Mouse (Mus musculus) neural tube, embryonic 12.5 days (tissue): ENCODE measurements around the gene Ell. TPM values are rescaled to one million over a fixed set of nuclear protein-coding genes. Genes with fewer than 3 reads are reported as not detected.

Experiments
- ATAC-seq: fragments of 200-750 bp; cut with Nextera tagmentation; 2 replicates; pipeline ENCODE4 v1.8.0; 2017; ENCODE audit warnings: low read depth, mild to moderate bottlenecking, moderate TSS enrichment, moderate library complexity; ENCODE audit not compliant: low FRiP score
- H3K27ac ChIP-seq: fragments of 300-500 bp; sonication (generic); 2 replicates; pipeline ENCODE4 v1.5.1; 2016
- H3K27me3 ChIP-seq: fragments of 300-500 bp; sonication (generic); replicated peaks from 2 replicates; pipeline ENCODE4 v1.6.1; 2016; ENCODE audit warnings: mild to moderate bottlenecking
- H3K36me3 ChIP-seq: fragments of 300-500 bp; sonication (generic); 2 replicates; pipeline ENCODE4 v1.6.1; 2016; ENCODE audit warnings: mild to moderate bottlenecking
- H3K4me1 ChIP-seq: fragments of 300-500 bp; sonication (generic); 2 replicates; pipeline ENCODE4 v1.6.1; 2016
- H3K4me2 ChIP-seq: fragments of 300-500 bp; sonication (generic); replicated peaks from 2 replicates; pipeline ENCODE4 v1.6.1; 2016; ENCODE audit warnings: mild to moderate bottlenecking
- H3K4me3 ChIP-seq: fragments of 300-500 bp; sonication (generic); 2 replicates; pipeline ENCODE4 v1.5.1; 2016
- H3K9ac ChIP-seq: fragments of 300-500 bp; sonication (generic); 2 replicates; pipeline ENCODE4 v1.6.1; 2016; ENCODE audit warnings: mild to moderate bottlenecking
- H3K9me3 ChIP-seq: fragments of 300-500 bp; sonication (generic); 2 replicates; pipeline ENCODE4 v1.6.1; 2016; ENCODE audit warnings: mild to moderate bottlenecking
- WGBS: fragments of 180-500 bp; shearing (Covaris S2); methylation state at CpG from one replicate; pipeline ENCODE4 v1.1.7; 2016; 5-methylcytosine and 5-hydroxymethylcytosine counted together
- polyA plus RNA-seq: library from polyadenylated mRNA; unstranded; fragments of >200 nt; fragmentation: Nextera tagmentation; extraction: Ambion mirVana; gene quantifications from 2 replicates; pipeline ENCODE4 v1.2.1, GENCODE M21; 2016

Gene Ell
- polyA plus RNA-seq, 1 experiment from 2014 or later: 19.5 TPM

DNA sequence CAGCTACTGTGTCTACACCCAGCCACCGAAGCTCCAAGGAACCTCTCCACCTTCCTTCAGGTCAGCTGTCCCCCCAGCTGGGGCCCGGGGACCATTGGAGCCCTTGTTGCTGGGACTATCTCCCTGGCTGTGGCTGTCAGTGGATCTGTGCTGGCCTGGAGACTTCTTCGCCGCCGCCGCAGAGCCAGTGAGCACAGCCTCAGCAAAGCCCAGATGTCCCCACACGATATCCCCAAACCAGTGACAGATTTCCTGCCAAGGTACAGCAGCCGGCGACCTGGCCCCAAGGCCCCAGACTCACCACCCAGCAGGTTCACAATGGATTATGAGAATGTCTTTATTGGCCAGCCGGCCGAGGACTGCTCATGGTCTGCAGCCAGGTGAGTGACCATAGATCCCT lies 78.7 kb downstream of the Ell start:
- Histone ChIP-seq H3K4me2 (no peak overlapping the region), H3K27me3 (peaks cover 23% of the 10 kb centered on the region), H3K9me3 (no peaks in the 10 kb centered on the region), H3K4me3 (no peak overlapping the region), H3K27ac (no peak overlapping the region), H3K4me1 (peaks cover 17% of the 10 kb centered on the region; the same call in 1 of the 2 replicates), H3K36me3 (no peaks in the 10 kb centered on the region), H3K9ac (no peak overlapping the region)
- WGBS: 86% methylated on average over 11 of the region's 11 CpGs
- ATAC-seq: no peak

DNA sequence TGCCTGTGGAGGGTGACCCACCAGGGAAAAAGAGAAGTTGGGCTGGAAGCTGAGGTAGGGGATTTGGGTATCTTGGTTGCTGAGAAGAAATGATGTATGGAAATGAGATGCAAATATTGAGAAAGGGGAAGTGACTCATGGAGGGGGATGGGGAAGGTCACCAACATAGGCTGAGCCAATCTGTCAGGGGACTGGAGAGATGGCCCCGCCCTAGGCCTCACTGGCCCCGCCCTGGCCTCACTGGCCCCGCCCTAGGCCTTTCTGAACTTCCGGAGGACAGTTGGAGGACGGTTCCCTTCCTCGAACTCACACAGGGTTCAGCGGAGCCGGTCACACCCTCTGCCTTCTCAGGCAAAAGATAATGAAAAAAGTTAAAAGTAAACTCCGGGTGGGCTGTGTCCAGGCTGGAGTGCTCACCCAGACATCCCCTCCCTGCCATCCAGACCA lies 79.7 kb downstream of the Ell start:
- Histone ChIP-seq H3K36me3 (no peaks in the 10 kb centered on the region), H3K4me1 (0 out of 2 replicates have a peak, but pooled peaks cover 14% of the 10 kb centered on the region), H3K27me3 (peaks cover 23% of the 10 kb centered on the region), H3K9me3 (no peaks in the 10 kb centered on the region), H3K4me2 (no peak overlapping the region), H3K27ac (no peak overlapping the region), H3K4me3 (no peak overlapping the region), H3K9ac (no peak overlapping the region)
- ATAC-seq: peak; percentile 42; the same call in 1 of the 2 replicates
- WGBS: 30% methylated on average over 9 of the region's 9 CpGs

GRCm38 (mm10) chr8:70622220-70622619 lies 83.0 kb downstream of the Ell start:
- H3K9ac ChIP-seq: no peak overlapping the region
- 0 out of 2 replicates have a peak, but pooled peaks cover 10% of the 10 kb centered on the region for H3K4me1 ChIP-seq
- no peak for ATAC-seq
- no peak overlapping the region for H3K4me2 ChIP-seq
- WGBS: 63% methylated on average over 3 of the region's 3 CpGs
- H3K9me3 ChIP-seq: no peaks in the 10 kb centered on the region
- no peaks in the 10 kb centered on the region for H3K36me3 ChIP-seq
- H3K27ac ChIP-seq: no peak overlapping the region
- peaks cover 23% of the 10 kb centered on the region for H3K27me3 ChIP-seq
- no peak overlapping the region for H3K4me3 ChIP-seq

DNA sequence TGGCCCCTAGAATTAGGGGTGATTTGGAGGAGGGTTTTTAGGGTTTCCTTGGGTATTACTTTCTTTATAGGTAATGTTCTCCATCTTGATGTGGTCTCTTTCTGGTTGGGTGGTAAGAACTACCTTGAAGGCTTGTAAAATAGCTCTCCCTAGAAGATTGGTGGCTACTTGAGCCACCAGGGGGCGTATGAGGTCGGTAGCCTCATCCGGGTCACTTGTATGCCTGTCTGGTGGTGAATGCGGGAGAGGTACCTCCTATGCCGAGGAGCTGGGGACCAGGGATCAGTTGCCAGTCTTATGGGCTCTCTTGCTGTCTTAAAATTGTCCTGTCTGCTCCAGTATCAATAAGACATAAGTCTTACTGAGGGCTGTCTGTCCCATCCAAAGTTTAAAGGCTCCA lies 85.8 kb downstream of the Ell start:
- Histone ChIP-seq H3K4me3 (no peak overlapping the region), H3K4me1 (peaks cover 9% of the 10 kb centered on the region; the same call in 1 of the 2 replicates), H3K4me2 (no peak overlapping the region), H3K36me3 (no peaks in the 10 kb centered on the region), H3K9ac (no peak overlapping the region), H3K27ac (no peak overlapping the region), H3K9me3 (no peaks in the 10 kb centered on the region), H3K27me3 (peaks cover 23% of the 10 kb centered on the region)
- WGBS: 25% methylated on average over 5 of the region's 5 CpGs
- no peak for ATAC-seq

DNA sequence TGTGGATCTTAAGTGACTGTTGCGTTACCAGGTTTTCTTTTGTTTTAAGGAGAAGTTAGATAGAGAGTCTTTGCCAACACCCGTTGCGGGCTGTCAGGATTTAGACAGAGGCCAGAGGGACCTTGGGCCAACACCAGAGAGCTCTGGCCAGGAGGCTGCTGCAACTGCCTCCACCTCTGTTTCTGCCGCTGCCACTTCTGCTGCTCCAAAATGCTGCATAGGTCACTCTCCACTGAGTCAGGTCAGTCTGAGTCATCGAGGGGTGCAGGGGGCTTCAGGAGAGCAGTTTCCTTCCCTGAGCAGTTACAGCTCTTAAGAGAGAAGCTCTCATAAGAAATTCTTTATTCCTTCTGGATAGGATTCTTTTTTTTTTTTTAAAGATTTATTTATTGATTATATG lies 87.8 kb downstream of the Ell start:
- 91% methylated on average over 5 of the region's 5 CpGs for WGBS
- H3K36me3 ChIP-seq: no peaks in the 10 kb centered on the region
- no peak overlapping the region for H3K9ac ChIP-seq
- ATAC-seq: no peak
- H3K27ac ChIP-seq: no peak overlapping the region
- H3K4me3 ChIP-seq: no peak overlapping the region
- no peaks in the 10 kb centered on the region for H3K9me3 ChIP-seq
- peaks cover 15% of the 10 kb centered on the region; the same call in 1 of the 2 replicates for H3K4me1 ChIP-seq
- no peak overlapping the region for H3K4me2 ChIP-seq
- H3K27me3 ChIP-seq: peaks cover 12% of the 10 kb centered on the region; the same call in 1 of the 2 replicates

DNA sequence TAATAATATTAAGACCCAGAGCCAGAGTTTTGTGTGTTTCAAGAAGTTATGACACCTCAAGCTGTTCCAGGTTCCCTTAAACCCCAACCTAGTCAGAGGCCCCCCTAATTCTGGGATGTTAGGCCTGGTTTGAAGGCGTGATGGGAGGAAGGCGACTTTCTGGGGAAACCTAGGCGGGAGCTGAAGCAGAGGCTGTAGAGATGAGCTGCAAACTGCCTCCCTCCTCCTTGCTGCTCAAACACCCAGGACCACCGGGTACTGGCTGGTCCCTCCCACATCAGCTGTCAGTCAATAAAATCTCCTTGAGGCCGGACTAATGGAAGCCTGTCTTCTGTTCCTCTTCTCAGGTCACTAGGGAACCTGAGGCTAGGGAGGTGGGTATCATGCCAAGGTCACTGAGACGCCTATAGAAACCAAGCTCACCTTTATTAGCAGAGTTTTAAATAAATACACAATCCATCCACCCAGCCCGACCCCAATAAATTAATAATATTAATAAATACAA lies 89.8 kb downstream of the Ell start:
- WGBS: 52% methylated on average over 7 of the region's 7 CpGs
- Histone ChIP-seq H3K4me2 (peak overlapping the region; percentile 54), H3K4me3 (peak overlapping the region; percentile 31), H3K27me3 (peaks cover 7% of the 10 kb centered on the region; the same call in 1 of the 2 replicates), H3K27ac (no peak overlapping the region), H3K4me1 (peaks cover 15% of the 10 kb centered on the region; the same call in 1 of the 2 replicates), H3K9ac (peak overlapping the region; percentile 53; the same call in 1 of the 2 replicates), H3K36me3 (no peaks in the 10 kb centered on the region), H3K9me3 (no peaks in the 10 kb centered on the region)
- peak; percentile 2; the same call in 1 of the 2 replicates for ATAC-seq

- 1% methylated on average over 60 of the region's 60 CpGs for WGBS
- Histone ChIP-seq H3K4me1 (peaks cover 15% of the 10 kb centered on the region; the same call in 1 of the 2 replicates), H3K27me3 (peaks cover 7% of the 10 kb centered on the region; the same call in 1 of the 2 replicates), H3K9me3 (no peaks in the 10 kb centered on the region), H3K36me3 (no peaks in the 10 kb centered on the region), H3K9ac (peak overlapping the region; percentile 53), H3K4me3 (peak overlapping the region; percentile 31), H3K27ac (peak overlapping the region; percentile 20; the same call in 1 of the 2 replicates), H3K4me2 (peak overlapping the region; percentile 54)
- ATAC-seq: peak; percentile 90
These were observed 90.6 kb downstream of the Ell start for GRCm38 (mm10) chr8:70629574-70630531.

DNA sequence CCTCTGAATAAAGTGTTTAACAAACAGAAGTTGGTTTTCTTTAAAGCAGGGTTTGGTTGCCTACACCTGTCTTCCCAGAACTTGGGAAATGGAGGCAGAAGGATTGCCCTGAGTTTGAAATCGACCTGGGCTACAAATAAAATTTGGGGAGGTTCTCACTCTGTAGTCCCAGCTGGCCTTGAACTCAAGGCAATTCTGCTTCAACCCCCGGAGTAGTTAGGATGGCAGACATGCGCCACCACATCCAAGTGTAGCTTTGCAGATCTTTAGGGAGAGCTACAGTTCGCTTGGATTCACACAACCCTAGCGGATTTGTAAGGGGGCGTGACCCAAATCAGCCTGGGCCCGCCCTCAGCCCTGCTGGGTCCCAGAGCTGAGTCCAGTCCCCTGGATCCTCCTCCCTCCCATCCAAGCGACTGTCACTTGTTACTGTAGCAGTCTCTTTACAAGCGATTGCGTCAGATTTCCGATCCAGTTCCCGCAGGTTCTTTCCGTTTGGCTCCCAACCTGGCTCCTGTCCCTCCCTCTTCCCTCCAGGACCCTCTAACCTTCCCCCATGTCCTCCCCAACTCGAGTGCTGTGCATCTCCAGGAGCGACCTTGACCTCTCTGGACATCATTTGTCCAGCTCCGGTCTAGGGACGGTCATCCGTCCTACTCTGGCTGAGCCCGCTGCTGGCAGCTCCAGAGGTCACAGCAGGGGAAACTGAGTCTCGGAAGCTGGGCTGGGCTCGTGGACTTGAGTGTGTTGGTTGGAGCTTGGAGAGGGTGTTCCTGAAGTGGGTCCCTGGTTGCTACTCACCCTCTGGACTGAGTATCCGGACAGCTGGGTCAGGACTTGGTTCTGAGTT lies 91.5 kb downstream of the Ell start:
- Histone ChIP-seq H3K36me3 (no peaks in the 10 kb centered on the region), H3K27me3 (peaks cover 7% of the 10 kb centered on the region; the same call in 1 of the 2 replicates), H3K9ac (no peak overlapping the region), H3K9me3 (no peaks in the 10 kb centered on the region), H3K27ac (no peak overlapping the region), H3K4me2 (peak overlapping the region; percentile 54; the same call in 1 of the 2 replicates), H3K4me1 (peaks cover 15% of the 10 kb centered on the region; the same call in 1 of the 2 replicates), H3K4me3 (no peak overlapping the region)
- no peak for ATAC-seq
- 12% methylated on average over 22 of the region's 22 CpGs for WGBS

DNA sequence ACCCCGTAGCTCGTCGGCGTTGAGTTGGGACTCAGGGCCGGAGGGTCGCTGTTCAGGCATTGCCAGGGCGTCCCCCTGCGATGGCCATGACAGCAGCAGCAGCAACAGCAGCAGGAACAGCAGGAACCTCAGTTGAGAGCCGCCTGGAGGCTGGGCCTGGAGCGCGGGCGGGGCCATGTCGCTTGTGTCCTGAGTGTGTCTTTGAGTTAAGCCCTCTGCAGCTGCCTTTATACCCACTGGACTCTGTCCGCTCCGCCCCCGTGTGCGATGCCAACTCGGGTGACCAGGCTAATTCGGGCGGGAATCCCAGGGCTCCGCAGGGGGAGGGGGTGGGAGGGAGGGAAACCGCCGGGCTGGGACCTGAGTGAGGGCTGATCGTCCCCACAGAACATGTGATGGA lies 92.2 kb downstream of the Ell start:
- Histone ChIP-seq H3K4me2 (0 out of 2 replicates have a peak overlapping the region, but pooled peaks have one; percentile 15), H3K36me3 (no peaks in the 10 kb centered on the region), H3K4me3 (no peak overlapping the region), H3K4me1 (peaks cover 15% of the 10 kb centered on the region; the same call in 1 of the 2 replicates), H3K9me3 (no peaks in the 10 kb centered on the region), H3K9ac (0 out of 2 replicates have a peak overlapping the region, but pooled peaks have one; percentile 10), H3K27me3 (peaks cover 7% of the 10 kb centered on the region; the same call in 1 of the 2 replicates), H3K27ac (no peak overlapping the region)
- no peak for ATAC-seq
- 23% methylated on average over 24 of the region's 24 CpGs for WGBS

GRCm38 (mm10) chr8:70632346-70632892 lies 93.2 kb downstream of the Ell start, which contains the start of gene Gdf15:
TSS of gene Gdf15 (minus strand) at chr8:70632456.
- WGBS: 69% methylated on average over 6 of the region's 6 CpGs
- Histone ChIP-seq H3K4me2 (0 out of 2 replicates have a peak within 1 kb of the TSS, but pooled peaks have one; percentile 15), H3K9me3 (no peaks in the 10 kb centered on the region), H3K27me3 (peaks cover 7% of the 10 kb centered on the region; the same call in 1 of the 2 replicates), H3K4me1 (peaks cover 15% of the 10 kb centered on the region; the same call in 1 of the 2 replicates), H3K27ac (no peak within 1 kb of the TSS), H3K36me3 (no peaks in the 10 kb centered on the region), H3K4me3 (no peak within 1 kb of the TSS), H3K9ac (0 out of 2 replicates have a peak within 1 kb of the TSS, but pooled peaks have one; percentile 10)
- ATAC-seq: no peak

DNA sequence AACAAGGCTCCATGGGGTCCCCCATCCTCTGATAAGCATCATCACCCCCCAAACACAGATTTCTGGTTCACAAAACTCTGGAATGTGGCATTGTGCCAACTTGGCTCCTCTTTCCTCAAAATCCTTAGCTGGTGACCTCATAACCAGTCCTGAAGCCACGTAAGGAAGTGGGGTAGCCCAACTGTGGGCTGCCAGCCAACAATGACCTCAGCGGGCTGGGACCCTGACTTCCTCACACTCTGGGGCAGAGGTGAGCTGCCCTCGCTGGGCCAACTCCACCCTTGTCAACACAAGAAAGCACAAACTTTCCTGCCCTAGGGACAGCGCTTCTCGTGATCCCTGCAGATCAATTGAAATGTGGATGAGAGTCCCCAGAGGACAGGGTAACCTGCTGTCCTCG lies 94.8 kb downstream of the Ell start:
- 67% methylated on average over 6 of the region's 6 CpGs for WGBS

More for the DNA sequence above, 94.8 kb downstream of the Ell start:
- H3K27me3 ChIP-seq: peaks cover 7% of the 10 kb centered on the region; the same call in 1 of the 2 replicates
- no peak overlapping the region for H3K9ac ChIP-seq
- no peak overlapping the region for H3K4me2 ChIP-seq
- peaks cover 14% of the 10 kb centered on the region; the same call in 1 of the 2 replicates for H3K4me1 ChIP-seq
- no peak for ATAC-seq
- no peak overlapping the region for H3K4me3 ChIP-seq
- H3K36me3 ChIP-seq: no peaks in the 10 kb centered on the region
- no peaks in the 10 kb centered on the region for H3K9me3 ChIP-seq
- H3K27ac ChIP-seq: no peak overlapping the region
